Mouse (Mus musculus): ENCODE measurements at regions not wholly inside any gene's neighbourhood (a gene's known extent, or its start where the extent isn't known, plus 50 kb on each side); places are given as distances from the start of the nearest gene placed in this dataset.

DNA sequence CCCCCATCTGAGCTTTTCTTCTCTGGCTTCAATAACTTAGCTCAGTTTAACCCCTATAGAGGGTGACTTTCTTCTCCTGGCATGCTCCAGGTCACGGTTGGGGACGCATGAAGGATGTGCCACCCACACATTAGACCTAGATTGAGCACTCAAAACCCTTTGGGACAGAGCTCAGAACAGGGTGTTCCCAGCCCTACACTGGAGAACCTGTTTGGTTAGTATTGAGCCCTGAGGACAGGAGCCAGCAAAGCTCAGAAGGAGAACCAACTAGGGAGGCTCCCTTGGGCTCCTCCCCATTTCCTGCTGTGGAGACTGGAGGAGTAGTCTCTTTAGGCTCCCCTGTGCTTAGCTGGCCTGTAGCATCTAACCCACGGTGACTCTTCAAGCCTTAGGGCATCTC, 59.6 kb downstream of the Gadd45g start:
- no peaks in the 10 kb centered on the region for H3K27me3 ChIP-seq (ENCODE audit: control insufficient read depth, insufficient read depth, low read length)
- TF ChIP-seq EP300 (optimal IDR thresholded peaks at IDR 0.05), result peak; percentile 95
- TF ChIP-seq CTCF (IDR thresholded peaks at IDR 0.05; ENCODE audit: low read depth), result no peak
- H3K4me2 ChIP-seq (replicated peaks; ENCODE audit: low read depth), result no peak overlapping the region
- H3K4me1 ChIP-seq (replicated peaks; ENCODE audit: control insufficient read depth, insufficient read depth), result peaks cover 10% of the 10 kb centered on the region
- no peak overlapping the region for H3K4me3 ChIP-seq (ENCODE audit: low read depth, low read length)
- no peaks in the 10 kb centered on the region for H3K9me3 ChIP-seq (ENCODE audit: control insufficient read depth, low read length)
- no peak overlapping the region for H3K9ac ChIP-seq (ENCODE audit: low read length)
- no peaks in the 10 kb centered on the region for H3K36me3 ChIP-seq (ENCODE audit: control insufficient read depth, insufficient read depth, low read length)
- 67% methylated on average over 3 of the region's 3 CpGs for WGBS
- DNase-seq (ENCODE audit: low spot score) (peak; percentile 67), ATAC-seq (ENCODE audit: low FRiP score, low TSS enrichment) (peak; percentile 86)
- peak overlapping the region; percentile 56 for H3K27ac ChIP-seq (replicated peaks)

DNA sequence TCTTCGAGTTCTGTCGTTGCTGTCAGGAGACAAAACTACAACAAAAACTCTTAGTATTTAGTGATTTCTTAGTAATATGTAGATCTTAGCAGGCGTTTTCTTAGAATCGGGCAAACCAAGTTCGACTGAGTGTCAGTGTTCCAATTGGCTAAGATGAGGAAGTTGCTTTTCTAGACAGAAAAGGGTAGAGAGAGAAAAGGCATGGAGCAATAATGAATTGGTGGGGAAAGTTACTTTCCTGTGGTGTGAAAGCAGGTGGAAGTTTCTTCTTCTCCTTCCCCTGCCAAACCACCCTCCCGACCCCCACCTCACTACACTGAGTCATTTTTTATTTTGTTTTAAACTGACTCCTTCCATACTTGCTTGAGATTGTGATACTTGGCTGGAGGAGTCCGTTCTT, 62.0 kb downstream of the Gadd45g start:
- H3K4me3 ChIP-seq (ENCODE audit: low read depth, low read length), result no peak overlapping the region
- WGBS, result 67% methylated on average over 7 of the region's 7 CpGs
- H3K27me3 ChIP-seq (ENCODE audit: control insufficient read depth, insufficient read depth, low read length), result no peaks in the 10 kb centered on the region
- no peak overlapping the region for H3K9ac ChIP-seq (ENCODE audit: low read length)
- no peaks in the 10 kb centered on the region for H3K36me3 ChIP-seq (ENCODE audit: control insufficient read depth, insufficient read depth, low read length)
- no peak for ATAC-seq (ENCODE audit: low FRiP score, low TSS enrichment)
- H3K27ac ChIP-seq (replicated peaks), result 0 out of 2 replicates have a peak overlapping the region, but pooled peaks have one; percentile 35
- H3K9me3 ChIP-seq (ENCODE audit: control insufficient read depth, low read length), result no peaks in the 10 kb centered on the region
- DNase-seq (ENCODE audit: low spot score), result no peak
- no peak overlapping the region for H3K4me2 ChIP-seq (replicated peaks; ENCODE audit: low read depth)
- H3K4me1 ChIP-seq (replicated peaks; ENCODE audit: control insufficient read depth, insufficient read depth), result no peaks in the 10 kb centered on the region
- TF ChIP-seq EP300 (optimal IDR thresholded peaks at IDR 0.05) (no peak), CTCF (IDR thresholded peaks at IDR 0.05; ENCODE audit: low read depth) (no peak)

DNA sequence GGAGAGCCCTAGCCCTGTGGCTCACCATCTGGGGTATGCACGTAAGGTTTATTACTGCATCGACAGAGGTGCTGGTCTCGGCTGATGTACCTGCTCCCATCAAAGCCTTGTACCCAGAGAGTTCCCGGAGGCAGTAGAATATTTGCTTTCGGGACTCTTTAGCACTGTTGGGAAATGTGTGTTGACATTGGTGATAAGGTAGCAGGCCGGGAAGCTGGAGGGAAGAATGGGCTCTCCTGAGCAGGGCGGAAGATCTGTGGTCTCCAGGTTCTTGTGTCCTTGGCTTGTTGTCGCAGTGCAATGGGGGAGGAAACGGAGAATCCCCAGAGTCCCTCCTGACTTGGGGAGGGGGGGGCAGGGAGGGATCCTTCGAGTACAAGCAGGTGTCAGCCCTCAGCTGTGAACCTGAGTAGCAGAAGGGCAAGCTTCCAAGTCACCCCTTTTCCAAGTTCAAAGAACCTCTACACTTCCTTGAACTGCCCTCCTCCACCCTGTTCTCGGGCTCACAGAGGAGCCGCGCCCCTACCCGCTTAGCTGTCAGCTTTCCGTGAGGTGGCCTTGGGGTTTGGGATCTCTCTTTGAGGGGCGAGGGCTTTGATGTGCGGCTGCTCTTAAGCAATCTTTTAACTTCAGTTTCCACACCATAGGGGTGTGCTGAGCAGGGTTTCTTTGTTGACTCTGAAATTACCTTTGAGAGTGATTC, 65.0 kb downstream of the Gadd45g start:
- Histone ChIP-seq H3K9ac (ENCODE audit: low read length) (no peak overlapping the region), H3K36me3 (ENCODE audit: control insufficient read depth, insufficient read depth, low read length) (no peaks in the 10 kb centered on the region), H3K27me3 (ENCODE audit: control insufficient read depth, insufficient read depth, low read length) (no peaks in the 10 kb centered on the region), H3K4me2 (replicated peaks; ENCODE audit: low read depth) (no peak overlapping the region), H3K4me3 (ENCODE audit: low read depth, low read length) (no peak overlapping the region), H3K27ac (replicated peaks) (peak overlapping the region; percentile 86), H3K4me1 (replicated peaks; ENCODE audit: control insufficient read depth, insufficient read depth) (no peaks in the 10 kb centered on the region), H3K9me3 (ENCODE audit: control insufficient read depth, low read length) (no peaks in the 10 kb centered on the region)
- WGBS, result 34% methylated on average over 17 of the region's 17 CpGs
- peak; percentile 90 for ATAC-seq (ENCODE audit: low FRiP score, low TSS enrichment)
- TF ChIP-seq CTCF (IDR thresholded peaks at IDR 0.05; ENCODE audit: low read depth) (no peak), EP300 (optimal IDR thresholded peaks at IDR 0.05) (peak; percentile 19)
- peak; percentile 84 for DNase-seq (ENCODE audit: low spot score)

DNA sequence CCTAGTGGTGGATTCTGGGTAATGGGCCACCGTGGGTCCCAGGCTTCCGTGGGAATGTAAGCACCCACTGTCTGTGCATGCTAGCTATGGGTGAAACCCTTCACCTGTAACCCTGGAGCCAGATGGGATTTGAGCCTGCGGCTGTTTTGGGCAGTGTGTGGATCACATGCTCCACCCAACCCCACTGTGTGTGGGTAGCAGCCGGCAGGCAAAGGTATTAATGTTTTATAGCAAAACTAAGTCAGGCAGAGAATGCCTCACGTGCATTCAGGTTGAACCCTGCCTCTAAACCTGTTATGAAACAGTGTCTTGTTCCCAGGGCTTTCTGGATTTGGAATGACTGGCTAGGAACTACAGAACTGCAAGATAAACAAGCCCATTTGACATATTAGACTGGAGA, 66.0 kb downstream of the Gadd45g start:
- no peak overlapping the region for H3K4me3 ChIP-seq (ENCODE audit: low read depth, low read length)
- peak overlapping the region; percentile 86 for H3K27ac ChIP-seq (replicated peaks)
- no peaks in the 10 kb centered on the region for H3K9me3 ChIP-seq (ENCODE audit: control insufficient read depth, low read length)
- 61% methylated on average over 5 of the region's 5 CpGs for WGBS
- TF ChIP-seq CTCF (IDR thresholded peaks at IDR 0.05; ENCODE audit: low read depth) (no peak), EP300 (optimal IDR thresholded peaks at IDR 0.05) (no peak)
- H3K4me2 ChIP-seq (replicated peaks; ENCODE audit: low read depth), result no peak overlapping the region
- no peak for DNase-seq (ENCODE audit: low spot score)
- no peak for ATAC-seq (ENCODE audit: low FRiP score, low TSS enrichment)
- H3K9ac ChIP-seq (ENCODE audit: low read length), result no peak overlapping the region
- H3K4me1 ChIP-seq (replicated peaks; ENCODE audit: control insufficient read depth, insufficient read depth), result no peaks in the 10 kb centered on the region
- no peaks in the 10 kb centered on the region for H3K27me3 ChIP-seq (ENCODE audit: control insufficient read depth, insufficient read depth, low read length)
- H3K36me3 ChIP-seq (ENCODE audit: control insufficient read depth, insufficient read depth, low read length), result no peaks in the 10 kb centered on the region

DNA sequence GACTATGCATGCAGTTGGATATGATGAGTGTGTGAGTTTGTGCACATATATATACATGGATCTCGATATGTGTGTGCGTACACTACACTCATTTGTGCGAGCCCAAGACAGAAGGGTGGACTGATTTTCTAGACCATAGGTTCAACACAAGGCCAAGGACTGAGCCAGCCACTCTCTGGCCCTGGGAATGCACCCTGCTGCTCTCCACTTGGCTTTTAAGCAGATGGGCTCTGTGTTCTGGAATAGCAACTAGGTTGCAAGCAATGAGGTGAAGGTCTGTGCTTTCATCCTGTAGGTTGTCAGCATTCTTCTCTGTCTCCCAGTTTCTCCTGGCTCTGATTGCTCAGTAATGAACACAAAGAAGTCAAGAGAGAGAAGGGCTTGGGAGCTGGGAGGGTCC, 66.5 kb downstream of the Gadd45g start:
- 92% methylated on average over 3 of the region's 3 CpGs for WGBS
- TF ChIP-seq EP300 (optimal IDR thresholded peaks at IDR 0.05), result no peak
- no peak for TF ChIP-seq CTCF (IDR thresholded peaks at IDR 0.05; ENCODE audit: low read depth)
- ATAC-seq (ENCODE audit: low FRiP score, low TSS enrichment), result no peak

DNA sequence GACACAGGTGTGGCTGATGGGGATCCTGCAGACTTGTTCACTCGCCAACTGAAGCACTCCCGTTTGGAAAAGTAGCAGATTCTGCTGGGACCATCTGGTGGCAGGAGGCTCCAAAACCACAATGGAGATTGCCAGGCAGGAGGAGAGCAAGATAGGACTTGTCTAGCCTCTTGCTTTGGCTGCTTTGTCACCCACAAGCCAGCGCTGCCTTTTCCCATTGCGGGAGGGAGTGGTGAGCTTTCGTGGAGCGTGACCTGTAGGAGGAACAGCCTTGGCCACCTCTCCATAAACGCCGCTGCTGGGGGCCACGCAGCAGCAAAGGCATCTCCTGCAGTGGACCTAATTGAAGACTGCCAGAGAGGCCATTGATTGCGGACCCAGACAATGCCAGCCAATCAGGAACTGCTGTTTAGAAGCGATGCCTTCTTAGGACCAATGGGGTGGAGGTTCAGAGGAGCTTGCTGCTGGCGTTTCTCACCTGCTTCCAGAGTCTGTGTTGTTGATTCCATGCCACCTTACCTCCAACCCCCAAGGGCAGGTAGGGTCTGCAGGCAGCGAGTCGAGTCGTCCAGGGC, 70.3 kb downstream of the Gadd45g start:
- Histone ChIP-seq H3K27me3 (ENCODE audit: control insufficient read depth, insufficient read depth, low read length) (no peaks in the 10 kb centered on the region), H3K27ac (replicated peaks) (no peak overlapping the region), H3K4me3 (ENCODE audit: low read depth, low read length) (no peak overlapping the region), H3K4me1 (replicated peaks; ENCODE audit: control insufficient read depth, insufficient read depth) (peaks cover 5% of the 10 kb centered on the region), H3K4me2 (replicated peaks; ENCODE audit: low read depth) (no peak overlapping the region), H3K9me3 (ENCODE audit: control insufficient read depth, low read length) (no peaks in the 10 kb centered on the region), H3K9ac (ENCODE audit: low read length) (no peak overlapping the region), H3K36me3 (ENCODE audit: control insufficient read depth, insufficient read depth, low read length) (no peaks in the 10 kb centered on the region)
- 59% methylated on average over 15 of the region's 15 CpGs for WGBS
- TF ChIP-seq EP300 (optimal IDR thresholded peaks at IDR 0.05) (no peak), CTCF (IDR thresholded peaks at IDR 0.05; ENCODE audit: low read depth) (peak; percentile 13; the same call in 1 of the 2 replicates)
- no peak for DNase-seq (ENCODE audit: low spot score)
- ATAC-seq (ENCODE audit: low FRiP score, low TSS enrichment), result no peak

More for the DNA sequence above, 66.5 kb downstream of the Gadd45g start:
- no peaks in the 10 kb centered on the region for H3K36me3 ChIP-seq (ENCODE audit: control insufficient read depth, insufficient read depth, low read length)
- no peaks in the 10 kb centered on the region for H3K9me3 ChIP-seq (ENCODE audit: control insufficient read depth, low read length)
- no peaks in the 10 kb centered on the region for H3K4me1 ChIP-seq (replicated peaks; ENCODE audit: control insufficient read depth, insufficient read depth)
- no peak for DNase-seq (ENCODE audit: low spot score)
- no peak overlapping the region for H3K9ac ChIP-seq (ENCODE audit: low read length)
- no peaks in the 10 kb centered on the region for H3K27me3 ChIP-seq (ENCODE audit: control insufficient read depth, insufficient read depth, low read length)
- H3K4me2 ChIP-seq (replicated peaks; ENCODE audit: low read depth), result no peak overlapping the region
- no peak overlapping the region for H3K4me3 ChIP-seq (ENCODE audit: low read depth, low read length)
- H3K27ac ChIP-seq (replicated peaks), result no peak overlapping the region
